Mouse (Mus musculus): ENCODE data around the gene Eno3. TPM values are rescaled to one million over a fixed set of nuclear protein-coding genes. Genes with fewer than 3 reads are reported as not detected.

The Eno3 gene
- polyA plus RNA-seq, 1 experiment from 2014 or later: 8.7 TPM

GRCm38 (mm10) chr11:70678576-70678975, 21.6 kb downstream of the Eno3 start:
- DNase-seq: no peak
- no peaks in the 10 kb centered on the region for H3K9me3 ChIP-seq (ENCODE audit: control insufficient read depth, low read length)
- no peak overlapping the region for H3K4me3 ChIP-seq (replicated peaks; ENCODE audit: low read depth, low read length)
- WGBS: 73% methylated on average over 2 of the region's 2 CpGs
- no peak overlapping the region for H3K4me2 ChIP-seq (ENCODE audit: low read length)
- no peaks in the 10 kb centered on the region for H3K27me3 ChIP-seq (ENCODE audit: control insufficient read depth, insufficient read depth, low read length)
- peaks cover 10% of the 10 kb centered on the region; the same call in 1 of the 2 replicates for H3K4me1 ChIP-seq (ENCODE audit: control insufficient read depth, insufficient read depth, low read length)
- H3K36me3 ChIP-seq (ENCODE audit: control insufficient read depth, insufficient read depth, low read length): peaks cover 67% of the 10 kb centered on the region
- ATAC-seq (ENCODE audit: low FRiP score, low TSS enrichment): no peak
- H3K9ac ChIP-seq (replicated peaks; ENCODE audit: low read length): no peak overlapping the region
- no peak overlapping the region for H3K27ac ChIP-seq (replicated peaks; ENCODE audit: low read depth, low read length)

- Histone ChIP-seq H3K4me3 (replicated peaks; ENCODE audit: low read depth, low read length) (no peak overlapping the region), H3K4me1 (ENCODE audit: control insufficient read depth, insufficient read depth, low read length) (peaks cover 10% of the 10 kb centered on the region; the same call in 1 of the 2 replicates), H3K27ac (replicated peaks; ENCODE audit: low read depth, low read length) (no peak overlapping the region), H3K36me3 (ENCODE audit: control insufficient read depth, insufficient read depth, low read length) (peaks cover 68% of the 10 kb centered on the region), H3K9ac (replicated peaks; ENCODE audit: low read length) (no peak overlapping the region), H3K4me2 (ENCODE audit: low read length) (no peak overlapping the region), H3K27me3 (ENCODE audit: control insufficient read depth, insufficient read depth, low read length) (no peaks in the 10 kb centered on the region), H3K9me3 (ENCODE audit: control insufficient read depth, low read length) (no peaks in the 10 kb centered on the region)
- ATAC-seq (ENCODE audit: low FRiP score, low TSS enrichment) (no peak), DNase-seq (no peak)
- WGBS: 96% methylated on average over 8 of the region's 8 CpGs
These were observed 22.4 kb downstream of the Eno3 start for GRCm38 (mm10) chr11:70679361-70679760.

- no peak overlapping the region for H3K9ac ChIP-seq (replicated peaks; ENCODE audit: low read length)
- H3K9me3 ChIP-seq (ENCODE audit: control insufficient read depth, low read length): no peaks in the 10 kb centered on the region
- no peak overlapping the region for H3K27ac ChIP-seq (replicated peaks; ENCODE audit: low read depth, low read length)
- 92% methylated on average over 8 of the region's 8 CpGs for WGBS
- ATAC-seq (ENCODE audit: low FRiP score, low TSS enrichment): no peak
- peaks cover 69% of the 10 kb centered on the region for H3K36me3 ChIP-seq (ENCODE audit: control insufficient read depth, insufficient read depth, low read length)
- no peak overlapping the region for H3K4me2 ChIP-seq (ENCODE audit: low read length)
- H3K27me3 ChIP-seq (ENCODE audit: control insufficient read depth, insufficient read depth, low read length): no peaks in the 10 kb centered on the region
- DNase-seq: no peak
- H3K4me3 ChIP-seq (replicated peaks; ENCODE audit: low read depth, low read length): no peak overlapping the region
- peaks cover 10% of the 10 kb centered on the region; the same call in 1 of the 2 replicates for H3K4me1 ChIP-seq (ENCODE audit: control insufficient read depth, insufficient read depth, low read length)
These were observed 22.9 kb downstream of the Eno3 start for GRCm38 (mm10) chr11:70679894-70680293.

GRCm38 (mm10) chr11:70681170-70681569, 24.2 kb downstream of the Eno3 start:
- Histone ChIP-seq H3K27ac (replicated peaks; ENCODE audit: low read depth, low read length) (peak overlapping the region; percentile 42; the same call in 1 of the 2 replicates), H3K36me3 (ENCODE audit: control insufficient read depth, insufficient read depth, low read length) (peaks cover 57% of the 10 kb centered on the region), H3K4me3 (replicated peaks; ENCODE audit: low read depth, low read length) (no peak overlapping the region), H3K4me1 (ENCODE audit: control insufficient read depth, insufficient read depth, low read length) (peaks cover 10% of the 10 kb centered on the region; the same call in 1 of the 2 replicates), H3K9ac (replicated peaks; ENCODE audit: low read length) (no peak overlapping the region), H3K27me3 (ENCODE audit: control insufficient read depth, insufficient read depth, low read length) (no peaks in the 10 kb centered on the region), H3K9me3 (ENCODE audit: control insufficient read depth, low read length) (no peaks in the 10 kb centered on the region), H3K4me2 (ENCODE audit: low read length) (no peak overlapping the region)
- WGBS: 70% methylated on average over 12 of the region's 12 CpGs
- 0 out of 2 replicates have a peak, but pooled peaks have one; percentile 6 for ATAC-seq (ENCODE audit: low FRiP score, low TSS enrichment)
- DNase-seq: no peak

GRCm38 (mm10) chr11:70681897-70682581, 25.0 kb downstream of the Eno3 start:
- Histone ChIP-seq H3K27ac (replicated peaks; ENCODE audit: low read depth, low read length) (peak overlapping the region; percentile 62), H3K4me1 (ENCODE audit: control insufficient read depth, insufficient read depth, low read length) (peaks cover 17% of the 10 kb centered on the region), H3K9me3 (ENCODE audit: control insufficient read depth, low read length) (no peaks in the 10 kb centered on the region), H3K4me3 (replicated peaks; ENCODE audit: low read depth, low read length) (no peak overlapping the region), H3K9ac (replicated peaks; ENCODE audit: low read length) (no peak overlapping the region), H3K27me3 (ENCODE audit: control insufficient read depth, insufficient read depth, low read length) (no peaks in the 10 kb centered on the region), H3K36me3 (ENCODE audit: control insufficient read depth, insufficient read depth, low read length) (peaks cover 50% of the 10 kb centered on the region), H3K4me2 (ENCODE audit: low read length) (peak overlapping the region; percentile 19; the same call in 1 of the 2 replicates)
- DNase-seq (peak; percentile 85), ATAC-seq (ENCODE audit: low FRiP score, low TSS enrichment) (peak; percentile 73)
- WGBS: 8% methylated on average over 11 of the region's 11 CpGs

GRCm38 (mm10) chr11:70683640-70684039, 26.6 kb downstream of the Eno3 start:
- ATAC-seq (ENCODE audit: low FRiP score, low TSS enrichment) (no peak), DNase-seq (no peak)
- H3K4me1 ChIP-seq (ENCODE audit: control insufficient read depth, insufficient read depth, low read length): peaks cover 24% of the 10 kb centered on the region
- no peaks in the 10 kb centered on the region for H3K27me3 ChIP-seq (ENCODE audit: control insufficient read depth, insufficient read depth, low read length)
- no peak overlapping the region for H3K27ac ChIP-seq (replicated peaks; ENCODE audit: low read depth, low read length)
- 93% methylated on average over 5 of the region's 5 CpGs for WGBS
- no peak overlapping the region for H3K9ac ChIP-seq (replicated peaks; ENCODE audit: low read length)
- H3K36me3 ChIP-seq (ENCODE audit: control insufficient read depth, insufficient read depth, low read length): peaks cover 43% of the 10 kb centered on the region
- H3K9me3 ChIP-seq (ENCODE audit: control insufficient read depth, low read length): no peaks in the 10 kb centered on the region
- no peak overlapping the region for H3K4me3 ChIP-seq (replicated peaks; ENCODE audit: low read depth, low read length)
- no peak overlapping the region for H3K4me2 ChIP-seq (ENCODE audit: low read length)

GRCm38 (mm10) chr11:70686901-70687566, 30.0 kb downstream of the Eno3 start:
- Histone ChIP-seq H3K27ac (replicated peaks; ENCODE audit: low read depth, low read length) (peak overlapping the region; percentile 85), H3K4me3 (replicated peaks; ENCODE audit: low read depth, low read length) (peak overlapping the region; percentile 91), H3K4me1 (ENCODE audit: control insufficient read depth, insufficient read depth, low read length) (peaks cover 28% of the 10 kb centered on the region), H3K4me2 (ENCODE audit: low read length) (peak overlapping the region; percentile 85), H3K36me3 (ENCODE audit: control insufficient read depth, insufficient read depth, low read length) (peaks cover 25% of the 10 kb centered on the region), H3K27me3 (ENCODE audit: control insufficient read depth, insufficient read depth, low read length) (no peaks in the 10 kb centered on the region), H3K9me3 (ENCODE audit: control insufficient read depth, low read length) (no peaks in the 10 kb centered on the region), H3K9ac (replicated peaks; ENCODE audit: low read length) (peak overlapping the region; percentile 84)
- DNase-seq (peak; percentile 59), ATAC-seq (ENCODE audit: low FRiP score, low TSS enrichment) (peak; percentile 63; the same call in 1 of the 2 replicates)
- 4% methylated on average over 16 of the region's 16 CpGs for WGBS

- WGBS: under 1% methylated on average over 55 of the region's 55 CpGs
- peak within 1 kb of the TSS; percentile 84 for H3K9ac ChIP-seq (replicated peaks; ENCODE audit: low read length)
These were observed 30.7 kb downstream of the Eno3 start, which contains the start of gene Camta2 for GRCm38 (mm10) chr11:70687601-70688199. TSS of gene Camta2 (minus strand) at chr11:70688105.

More at GRCm38 (mm10) chr11:70687601-70688199, 30.7 kb downstream of the Eno3 start, which contains the start of gene Camta2:
- H3K27ac ChIP-seq (replicated peaks; ENCODE audit: low read depth, low read length): peak within 1 kb of the TSS; percentile 85
- no peaks in the 10 kb centered on the region for H3K9me3 ChIP-seq (ENCODE audit: control insufficient read depth, low read length)
- H3K36me3 ChIP-seq (ENCODE audit: control insufficient read depth, insufficient read depth, low read length): peaks cover 18% of the 10 kb centered on the region
- ATAC-seq (ENCODE audit: low FRiP score, low TSS enrichment) (peak; percentile 85), DNase-seq (peak; percentile 91)
- H3K4me1 ChIP-seq (ENCODE audit: control insufficient read depth, insufficient read depth, low read length): peaks cover 21% of the 10 kb centered on the region
- H3K4me3 ChIP-seq (replicated peaks; ENCODE audit: low read depth, low read length): peak within 1 kb of the TSS; percentile 91
- H3K27me3 ChIP-seq (ENCODE audit: control insufficient read depth, insufficient read depth, low read length): no peaks in the 10 kb centered on the region
- H3K4me2 ChIP-seq (ENCODE audit: low read length): peak within 1 kb of the TSS; percentile 85
